Mouse (Mus musculus) hindbrain, postnatal 0 days (tissue): ENCODE data around the gene Adap1. TPM values are rescaled to one million over a fixed set of nuclear protein-coding genes. Genes with fewer than 3 reads are reported as not detected.

ENCODE experiments used
- ATAC-seq: fragments of 200-750 bp; cut with Nextera tagmentation; 2 replicates; pipeline ENCODE4 v1.8.0; 2017; ENCODE audit warnings: mild to moderate bottlenecking, moderate TSS enrichment, moderate library complexity
- DNase-seq: peaks from one replicate; pipeline ENCODE4 v3.0.0-alpha.2; 2015; ENCODE audit warnings: low spot score
- H3K27ac ChIP-seq: fragments of 300-500 bp; sonication (generic); 2 replicates; pipeline ENCODE4 v1.5.1; 2014; ENCODE audit warnings: mild to moderate bottlenecking
- H3K27me3 ChIP-seq: fragments of 300-500 bp; sonication (generic); 2 replicates; pipeline ENCODE4 v1.6.1; 2014; ENCODE audit warnings: low read length, mixed read lengths; ENCODE audit not compliant: insufficient read depth
- H3K36me3 ChIP-seq: fragments of 300-500 bp; sonication (generic); 2 replicates; pipeline ENCODE4 v1.6.1; 2014; ENCODE audit warnings: low read length, mixed read lengths; ENCODE audit not compliant: insufficient read depth
- H3K4me1 ChIP-seq: fragments of 300-500 bp; sonication (generic); 2 replicates; pipeline ENCODE4 v1.6.1; 2014; ENCODE audit warnings: antibody characterized with exemption, low read length, mixed read lengths; ENCODE audit not compliant: insufficient read depth
- H3K4me2 ChIP-seq: fragments of 300-500 bp; sonication (generic); 2 replicates; pipeline ENCODE4 v1.6.1; 2014; ENCODE audit warnings: low read depth, mild to moderate bottlenecking, low read length, moderate library complexity, mixed read lengths
- H3K4me3 ChIP-seq: fragments of 300-500 bp; sonication (generic); 2 replicates; pipeline ENCODE4 v1.5.1; 2014; ENCODE audit warnings: low read length
- H3K9ac ChIP-seq: fragments of 300-500 bp; sonication (generic); replicated peaks from 2 replicates; pipeline ENCODE4 v1.6.1; 2014; ENCODE audit warnings: mild to moderate bottlenecking, low read length, moderate library complexity, mixed read lengths
- H3K9me3 ChIP-seq: fragments of 300-500 bp; sonication (generic); 2 replicates; pipeline ENCODE4 v1.6.1; 2016; ENCODE audit warnings: low read length, mixed read lengths
- CTCF ChIP-seq: IDR thresholded peaks from 2 replicates; pipeline ENCODE4 v1.5.1; 2016; ENCODE audit warnings: antibody characterized with exemption, control low read depth, low read depth
- WGBS: fragments of 180-500 bp; shearing (Covaris S2); extraction: QIAGEN DNeasy Blood & Tissue Kit; methylation state at CpG from one replicate; pipeline ENCODE4 v1.1.7; 2014; 5-methylcytosine and 5-hydroxymethylcytosine counted together
- polyA plus RNA-seq: library from polyadenylated mRNA; unstranded; fragments of >200 nt; fragmentation: Nextera tagmentation; extraction: Ambion mirVana; gene quantifications from 2 replicates; pipeline ENCODE4 v1.2.1, GENCODE M21; 2015
- total RNA-seq: library from RNA; depleted of rRNA; stranded (reverse); fragments of >200 nt; gene quantifications from 2 replicates; pipeline ENCODE4 v1.2.3, GENCODE M21; 2014

Adap1 gene
- total and polyA plus RNA-seq, 2 experiments from 2014 or later, result 128 to 242 TPM

- TF ChIP-seq CTCF, result no peak
- H3K27ac ChIP-seq, result no peak overlapping the region
- no peak overlapping the region for H3K4me3 ChIP-seq
- no peak for ATAC-seq
- no peaks in the 10 kb centered on the region for H3K36me3 ChIP-seq
- H3K9me3 ChIP-seq, result no peaks in the 10 kb centered on the region
- H3K4me1 ChIP-seq, result peaks cover 16% of the 10 kb centered on the region
- no peak for DNase-seq
- no peaks in the 10 kb centered on the region for H3K27me3 ChIP-seq
- no peak overlapping the region; the same call in 1 of the 2 replicates for H3K9ac ChIP-seq
- 88% methylated on average over 6 of the region's 6 CpGs for WGBS
- no peak overlapping the region for H3K4me2 ChIP-seq
Observed at GRCm38 (mm10) chr5:139255777-139256176, 69.6 kb downstream of the Adap1 start.

DNA sequence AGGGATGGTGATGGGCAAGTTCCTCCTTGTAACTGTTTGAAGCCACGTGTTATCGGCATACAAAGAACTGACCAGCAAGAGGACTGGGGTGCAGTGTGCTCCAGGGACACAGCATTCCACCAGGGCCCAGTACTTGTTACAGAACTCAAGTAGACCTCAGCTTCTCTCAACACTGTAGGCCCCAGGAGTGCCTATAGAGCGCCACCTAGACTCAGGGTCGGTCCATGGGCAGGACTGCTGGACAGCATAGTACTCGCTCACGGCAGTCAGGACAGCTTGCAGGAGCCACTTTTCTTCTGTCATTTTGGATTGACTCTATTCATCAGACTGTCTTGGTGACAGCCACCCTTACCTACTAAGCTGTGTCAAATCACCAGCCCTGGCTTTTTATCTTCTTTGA lies 70.5 kb downstream of the Adap1 start:
- Histone ChIP-seq H3K27me3 (no peaks in the 10 kb centered on the region), H3K9ac (no peak overlapping the region), H3K4me2 (no peak overlapping the region), H3K36me3 (peaks cover 3% of the 10 kb centered on the region; the same call in 1 of the 2 replicates), H3K27ac (no peak overlapping the region), H3K4me3 (no peak overlapping the region), H3K9me3 (no peaks in the 10 kb centered on the region), H3K4me1 (peaks cover 16% of the 10 kb centered on the region)
- TF ChIP-seq CTCF, result no peak; the same call in 1 of the 2 replicates
- ATAC-seq (no peak), DNase-seq (no peak)
- WGBS, result 87% methylated on average over 6 of the region's 6 CpGs

- Histone ChIP-seq H3K9me3 (no peaks in the 10 kb centered on the region), H3K27ac (peak overlapping the region; percentile 94), H3K4me1 (peaks cover 16% of the 10 kb centered on the region), H3K4me2 (peak overlapping the region; percentile 74), H3K36me3 (peaks cover 16% of the 10 kb centered on the region), H3K27me3 (no peaks in the 10 kb centered on the region), H3K4me3 (peak overlapping the region; percentile 79), H3K9ac (peak overlapping the region; percentile 80)
- ATAC-seq (no peak), DNase-seq (peak; percentile 61)
- no peak for TF ChIP-seq CTCF
- WGBS, result 11% methylated on average over 6 of the region's 6 CpGs
Observed at GRCm38 (mm10) chr5:139253301-139253741, 72.1 kb downstream of the Adap1 start.

DNA sequence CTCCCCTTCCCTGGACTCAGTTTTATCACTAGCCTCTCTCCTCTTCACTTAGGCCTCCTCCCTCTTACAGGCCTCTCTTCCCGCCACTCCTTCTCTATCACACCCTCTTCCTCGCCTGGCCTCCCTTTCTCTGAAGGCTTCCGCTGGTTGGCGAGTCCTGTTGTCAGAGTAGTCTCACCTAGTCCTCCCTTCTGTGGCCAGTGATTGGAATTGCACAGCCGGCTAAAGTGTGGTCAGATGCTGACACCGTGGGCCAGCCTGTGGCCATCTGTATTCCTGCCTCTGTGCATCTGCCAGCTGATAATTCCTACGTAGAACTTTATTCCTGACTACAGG lies 72.5 kb downstream of the Adap1 start:
- no peak; the same call in none of the 2 replicates for ATAC-seq

GRCm38 (mm10) chr5:139252081-139252909 lies 73.1 kb downstream of the Adap1 start, which contains the start of gene Get4:
Gene Get4 (plus strand): TSS chr5:139252324.
- Histone ChIP-seq H3K36me3 (peaks cover 26% of the 10 kb centered on the region), H3K4me3 (peak within 1 kb of the TSS; percentile 79), H3K9ac (peak within 1 kb of the TSS; percentile 80), H3K9me3 (no peaks in the 10 kb centered on the region), H3K4me1 (peaks cover 16% of the 10 kb centered on the region), H3K27ac (peak within 1 kb of the TSS; percentile 94), H3K4me2 (peak within 1 kb of the TSS; percentile 78), H3K27me3 (no peaks in the 10 kb centered on the region)
- under 1% methylated on average over 77 of the region's 90 CpGs for WGBS
- ATAC-seq (peak; percentile 95), DNase-seq (peak; percentile 100)
- TF ChIP-seq CTCF, result no peak

More for the DNA sequence above, 72.5 kb downstream of the Adap1 start:
- Histone ChIP-seq H3K4me2 (peak overlapping the region; percentile 74), H3K9me3 (no peaks in the 10 kb centered on the region), H3K4me1 (peaks cover 16% of the 10 kb centered on the region), H3K9ac (peak overlapping the region; percentile 80), H3K4me3 (peak overlapping the region; percentile 79), H3K36me3 (peaks cover 21% of the 10 kb centered on the region), H3K27me3 (no peaks in the 10 kb centered on the region), H3K27ac (peak overlapping the region; percentile 94)
- 0% methylated on average over 7 of the region's 7 CpGs for WGBS
- TF ChIP-seq CTCF, result peak; percentile 31
- peak; percentile 40 for DNase-seq

DNA sequence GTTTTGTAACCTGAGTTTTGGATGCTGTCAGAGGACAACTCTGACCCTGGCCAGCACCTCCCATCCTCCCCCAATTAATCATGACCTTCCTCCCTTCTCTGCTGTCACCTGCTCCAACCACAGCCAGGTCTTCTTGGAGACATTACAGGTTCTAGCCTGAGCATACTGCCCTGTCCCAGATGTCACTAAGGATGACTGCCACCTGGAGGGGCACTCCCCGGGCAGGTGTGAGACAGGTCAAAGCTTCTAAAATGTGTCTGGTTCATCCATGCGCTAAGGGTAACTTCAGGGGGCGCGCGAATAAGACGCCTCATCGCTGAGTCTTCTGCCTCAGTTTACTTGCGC lies 73.7 kb downstream of the Adap1 start:
- H3K9ac ChIP-seq, result peak overlapping the region; percentile 80
- no peaks in the 10 kb centered on the region for H3K27me3 ChIP-seq
- peak; percentile 28 for TF ChIP-seq CTCF
- 1% methylated on average over 8 of the region's 8 CpGs for WGBS
- H3K9me3 ChIP-seq, result no peaks in the 10 kb centered on the region
- H3K27ac ChIP-seq, result peak overlapping the region; percentile 86
- peaks cover 16% of the 10 kb centered on the region for H3K4me1 ChIP-seq
- DNase-seq (no peak), ATAC-seq (peak; percentile 50)
- peak overlapping the region; percentile 79 for H3K4me3 ChIP-seq
- peak overlapping the region; percentile 78 for H3K4me2 ChIP-seq
- H3K36me3 ChIP-seq, result peaks cover 32% of the 10 kb centered on the region

- Histone ChIP-seq H3K27ac (peak overlapping the region; percentile 86), H3K27me3 (no peaks in the 10 kb centered on the region), H3K9ac (peak overlapping the region; percentile 80; the same call in 1 of the 2 replicates), H3K4me1 (peaks cover 16% of the 10 kb centered on the region), H3K36me3 (peaks cover 37% of the 10 kb centered on the region), H3K4me3 (peak overlapping the region; percentile 79; the same call in 1 of the 2 replicates), H3K4me2 (peak overlapping the region; percentile 78), H3K9me3 (no peaks in the 10 kb centered on the region)
- no peak for DNase-seq
- no peak for TF ChIP-seq CTCF
- no peak for ATAC-seq
- WGBS, result 87% methylated on average over 7 of the region's 7 CpGs
Observed at GRCm38 (mm10) chr5:139251279-139251678, 74.1 kb downstream of the Adap1 start.
